Mouse (Mus musculus) myocyte (in vitro differentiated cells): Measurements from ENCODE around the gene Idh3g.

Experiments
- CEBPB ChIP-seq: IDR thresholded peaks from 2 replicates; pipeline ENCODE4 v1.6.1; 2011; ENCODE audit warnings: mild to moderate bottlenecking, moderate library complexity; ENCODE audit not compliant: poor library complexity, insufficient read depth, severe bottlenecking
- POLR2A ChIP-seq: IDR thresholded peaks from one replicate; pipeline ENCODE4 v1.6.1; 2011; ENCODE audit warnings: low read depth, mild to moderate bottlenecking, control low read depth, moderate library complexity; ENCODE audit not compliant: insufficient read length
- POLR2AphosphoS2 ChIP-seq: IDR thresholded peaks from one replicate; pipeline ENCODE4 v1.6.1; 2011; ENCODE audit warnings: low read depth, control low read depth; ENCODE audit not compliant: insufficient read length

- TF ChIP-seq POLR2A (no peak), CEBPB (no peak), POLR2AphosphoS2 (no peak)
Measured at GRCm38 (mm10) chrX:73758611-73759290, 27.9 kb downstream of the Idh3g start.
